Mouse (Mus musculus) E14TG2a.4 (cell line): ENCODE results near the gene Csde1.

Experiments used
- H3K27me3 ChIP-seq: 2 replicates; pipeline ENCODE4 v1.6.1; 2014; ENCODE audit warnings: low read length, control low read depth; ENCODE audit not compliant: insufficient read depth
- H3K36me3 ChIP-seq: 2 replicates; pipeline ENCODE4 v1.6.1; 2014; ENCODE audit warnings: low read length, control low read depth; ENCODE audit not compliant: insufficient read depth
- H3K4me1 ChIP-seq: replicated peaks from 2 replicates; pipeline ENCODE4 v1.6.1; 2014; ENCODE audit warnings: low read depth, low read length, control low read depth
- H3K4me3 ChIP-seq: replicated peaks from 2 replicates; pipeline ENCODE4 v1.5.1; 2014; ENCODE audit warnings: mild to moderate bottlenecking, low read length
- H3K9me3 ChIP-seq: 2 replicates; pipeline ENCODE4 v1.6.1; 2014; ENCODE audit warnings: low read length, control low read depth
- CTCF ChIP-seq: conservative IDR thresholded peaks from 2 replicates; pipeline ENCODE4 v1.5.1; 2014; ENCODE audit warnings: low read length
- NANOG ChIP-seq: IDR thresholded peaks from 2 replicates; pipeline ENCODE4 v1.6.1; 2014; ENCODE audit warnings: borderline replicate concordance, low read length, mixed read lengths
- POU5F1 ChIP-seq: IDR thresholded peaks from 2 replicates; pipeline ENCODE4 v1.6.1; 2014; ENCODE audit warnings: low read length, borderline replicate concordance

Csde1 gene

GRCm38 (mm10) chr3:103076476-103076875 is 56.2 kb downstream of the Csde1 start:
- TF ChIP-seq POU5F1 (no peak), CTCF (no peak), NANOG (no peak)
- no peaks in the 10 kb centered on the region for H3K27me3 ChIP-seq
- H3K4me3 ChIP-seq = no peak overlapping the region
- no peaks in the 10 kb centered on the region for H3K36me3 ChIP-seq
- H3K4me1 ChIP-seq = peaks cover 7% of the 10 kb centered on the region
- no peaks in the 10 kb centered on the region for H3K9me3 ChIP-seq

DNA sequence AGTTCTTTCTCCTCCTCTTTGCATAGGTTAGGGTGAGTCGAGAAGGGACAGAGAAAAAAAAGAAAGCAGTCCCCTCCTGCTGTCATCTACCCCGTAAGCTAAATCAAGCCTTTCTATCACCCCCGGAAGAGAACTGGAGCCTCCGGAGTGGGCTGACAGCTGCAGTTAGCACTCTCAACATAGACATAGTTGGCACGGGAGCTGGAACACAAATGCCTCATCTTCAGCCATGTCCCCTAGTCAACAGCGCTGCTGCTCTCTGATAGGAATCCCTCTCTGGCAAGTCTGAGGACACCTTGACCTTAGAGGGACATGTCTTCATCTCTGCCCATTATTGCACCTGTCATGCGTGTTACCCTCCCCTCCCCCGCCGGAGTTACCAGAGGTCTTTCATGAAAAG is 59.1 kb downstream of the Csde1 start:
- TF ChIP-seq CTCF (no peak), POU5F1 (no peak), NANOG (no peak)
- Histone ChIP-seq H3K4me1 (peaks cover 19% of the 10 kb centered on the region), H3K27me3 (no peaks in the 10 kb centered on the region), H3K9me3 (no peaks in the 10 kb centered on the region), H3K36me3 (no peaks in the 10 kb centered on the region), H3K4me3 (no peak overlapping the region)

GRCm38 (mm10) chr3:103081051-103081450 is 60.8 kb downstream of the Csde1 start:
- Histone ChIP-seq H3K4me1 (peaks cover 36% of the 10 kb centered on the region), H3K27me3 (no peaks in the 10 kb centered on the region), H3K4me3 (peak overlapping the region; percentile 20; the same call in 1 of the 2 replicates), H3K36me3 (no peaks in the 10 kb centered on the region), H3K9me3 (no peaks in the 10 kb centered on the region)
- TF ChIP-seq POU5F1 = no peak
- TF ChIP-seq NANOG = no peak
- no peak for TF ChIP-seq CTCF

- Histone ChIP-seq H3K4me1 (peaks cover 43% of the 10 kb centered on the region), H3K4me3 (no peak overlapping the region), H3K27me3 (no peaks in the 10 kb centered on the region), H3K36me3 (no peaks in the 10 kb centered on the region), H3K9me3 (no peaks in the 10 kb centered on the region)
- TF ChIP-seq NANOG = no peak
- TF ChIP-seq POU5F1 = no peak
- TF ChIP-seq CTCF = no peak
These were observed 61.7 kb downstream of the Csde1 start for GRCm38 (mm10) chr3:103081861-103082453.

- Histone ChIP-seq H3K4me1 (peaks cover 43% of the 10 kb centered on the region), H3K36me3 (no peaks in the 10 kb centered on the region), H3K9me3 (no peaks in the 10 kb centered on the region), H3K4me3 (no peak overlapping the region), H3K27me3 (no peaks in the 10 kb centered on the region)
- TF ChIP-seq POU5F1 (no peak), NANOG (no peak), CTCF (no peak)
These were observed 62.5 kb downstream of the Csde1 start for GRCm38 (mm10) chr3:103082761-103083160.

DNA sequence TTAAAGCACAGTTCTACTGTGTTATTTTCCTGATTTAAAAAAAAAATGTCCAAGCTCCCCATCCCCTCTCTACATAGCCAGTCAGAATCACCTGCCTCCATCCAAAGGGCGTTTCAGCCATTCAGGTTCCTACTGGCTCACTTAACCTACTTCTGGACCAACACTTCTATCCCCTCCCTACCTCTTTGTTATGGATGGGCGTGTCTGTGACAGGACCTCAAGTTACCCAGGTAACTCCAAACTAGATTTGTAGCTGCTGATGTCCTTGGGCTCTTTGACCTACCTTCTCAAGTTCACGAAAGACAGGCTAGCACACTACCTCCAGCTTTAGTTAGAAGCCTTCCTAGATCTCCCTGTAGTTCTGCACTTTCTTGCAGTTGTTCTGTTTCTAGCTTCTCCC is 65.8 kb downstream of the Csde1 start:
- Histone ChIP-seq H3K4me1 (peaks cover 40% of the 10 kb centered on the region), H3K27me3 (no peaks in the 10 kb centered on the region), H3K36me3 (no peaks in the 10 kb centered on the region), H3K4me3 (0 out of 2 replicates have a peak overlapping the region, but pooled peaks have one; percentile 17), H3K9me3 (no peaks in the 10 kb centered on the region)
- TF ChIP-seq POU5F1 (peak; percentile 49; the same call in 1 of the 2 replicates), CTCF (no peak)

- TF ChIP-seq NANOG (no peak), CTCF (no peak), POU5F1 (no peak)
- no peaks in the 10 kb centered on the region for H3K36me3 ChIP-seq
- H3K4me1 ChIP-seq = peaks cover 9% of the 10 kb centered on the region
- no peak overlapping the region for H3K4me3 ChIP-seq
- H3K27me3 ChIP-seq = no peaks in the 10 kb centered on the region
- H3K9me3 ChIP-seq = no peaks in the 10 kb centered on the region
These were observed 71.5 kb downstream of the Csde1 start for GRCm38 (mm10) chr3:103091753-103092152.

DNA sequence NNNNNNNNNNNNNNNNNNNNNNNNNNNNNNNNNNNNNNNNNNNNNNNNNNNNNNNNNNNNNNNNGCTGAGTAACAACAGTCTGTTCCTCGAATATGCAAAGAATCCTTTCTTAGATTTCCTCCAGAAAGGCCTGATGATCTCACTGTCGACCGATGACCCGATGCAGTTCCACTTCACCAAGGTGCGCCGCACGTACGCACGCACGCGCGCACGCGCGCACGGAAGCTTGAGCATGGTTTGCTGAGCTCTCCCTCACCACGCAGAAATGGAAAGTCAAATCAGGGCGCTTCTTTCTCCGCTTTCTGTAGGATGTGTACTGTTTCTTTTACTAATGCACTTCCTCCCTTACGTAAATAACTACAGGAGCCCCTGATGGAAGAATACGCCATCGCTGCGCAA is 78.4 kb downstream of the Csde1 start:
- TF ChIP-seq POU5F1 = no peak
- no peak for TF ChIP-seq CTCF
- TF ChIP-seq NANOG = no peak
- no peaks in the 10 kb centered on the region for H3K9me3 ChIP-seq
- H3K27me3 ChIP-seq = no peaks in the 10 kb centered on the region
- H3K4me1 ChIP-seq = peaks cover 44% of the 10 kb centered on the region
- H3K36me3 ChIP-seq = no peaks in the 10 kb centered on the region
- H3K4me3 ChIP-seq = peak overlapping the region; percentile 50

DNA sequence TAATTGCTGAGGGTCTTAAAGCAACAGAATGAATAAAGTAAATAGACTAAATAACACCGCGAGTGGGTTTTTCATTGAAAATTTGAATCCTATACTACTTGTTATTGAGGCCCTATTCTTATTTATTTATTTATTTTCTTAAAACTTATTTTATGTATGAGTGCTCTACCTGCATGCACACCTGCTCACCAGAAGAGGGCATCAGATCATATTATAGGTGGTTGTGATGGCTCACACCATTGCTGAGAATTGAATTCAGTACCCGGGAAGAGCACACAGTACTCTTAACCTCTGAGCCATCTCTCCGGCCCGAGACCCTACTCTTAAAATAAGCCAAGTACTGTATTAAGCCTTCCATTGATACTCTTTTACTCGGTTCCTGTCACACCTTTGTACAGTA is 79.4 kb downstream of the Csde1 start:
- Histone ChIP-seq H3K4me3 (no peak overlapping the region), H3K4me1 (peaks cover 54% of the 10 kb centered on the region), H3K27me3 (no peaks in the 10 kb centered on the region), H3K9me3 (no peaks in the 10 kb centered on the region), H3K36me3 (no peaks in the 10 kb centered on the region)
- TF ChIP-seq CTCF (peak; percentile 60), NANOG (no peak)
